Mouse (Mus musculus): ENCODE results near the gene Cstad. TPM values are rescaled to one million over a fixed set of nuclear protein-coding genes. Genes with fewer than 3 reads are reported as not detected.

Gene Cstad
- polyA plus RNA-seq, 1 experiment, result 0.47 TPM

- Histone ChIP-seq H3K4me3 (ENCODE audit: insufficient read depth, poor library complexity, severe bottlenecking) (no peak overlapping the region), H3K79me3 (ENCODE audit: low read depth) (no peaks in the 10 kb centered on the region), H3K79me2 (ENCODE audit: control insufficient read depth, insufficient read depth) (no peaks in the 10 kb centered on the region), H3K36me3 (ENCODE audit: control insufficient read depth, insufficient read depth) (no peaks in the 10 kb centered on the region), H3K27me3 (ENCODE audit: control insufficient read depth, insufficient read depth, insufficient read length) (no peaks in the 10 kb centered on the region), H3ac (ENCODE audit: control insufficient read depth, insufficient read length, low read depth) (peak overlapping the region; percentile 56)
- TF ChIP-seq MAX (IDR thresholded peaks at IDR 0.05) (peak; percentile 37), CTCF (IDR thresholded peaks at IDR 0.05; ENCODE audit: control insufficient read depth, insufficient read depth, insufficient read length) (no peak), USF1 (IDR thresholded peaks at IDR 0.05; ENCODE audit: low read depth) (peak; percentile 13), CEBPB (IDR thresholded peaks at IDR 0.05; ENCODE audit: low read depth) (no peak), MYOG (IDR thresholded peaks at IDR 0.05; ENCODE audit: control insufficient read depth, extremely low read depth, insufficient read length) (no peak), MYOD1 (IDR thresholded peaks at IDR 0.05; ENCODE audit: control insufficient read depth, insufficient read length, low read depth) (no peak)
These were observed 63.0 kb downstream of the Cstad start for GRCm38 (mm10) chr2:30657674-30658479.

- TF ChIP-seq MYOD1 (IDR thresholded peaks at IDR 0.05; ENCODE audit: control insufficient read depth, insufficient read length, low read depth), result no peak
- TF ChIP-seq MYOG (IDR thresholded peaks at IDR 0.05; ENCODE audit: control insufficient read depth, extremely low read depth, insufficient read length), result no peak
- TF ChIP-seq CEBPB (IDR thresholded peaks at IDR 0.05; ENCODE audit: low read depth), result no peak
- no peak for TF ChIP-seq MAX (IDR thresholded peaks at IDR 0.05)
- TF ChIP-seq FOSL1 (IDR thresholded peaks at IDR 0.05; ENCODE audit: insufficient read depth, low read length, poor library complexity, severe bottlenecking), result no peak
- no peak for TF ChIP-seq USF1 (IDR thresholded peaks at IDR 0.05; ENCODE audit: low read depth)
- no peak for TF ChIP-seq CTCF (IDR thresholded peaks at IDR 0.05; ENCODE audit: control insufficient read depth, insufficient read depth, insufficient read length)
- H3K4me3 ChIP-seq (ENCODE audit: insufficient read depth, poor library complexity, severe bottlenecking), result no peak overlapping the region
- H3K36me3 ChIP-seq (ENCODE audit: control insufficient read depth, insufficient read depth), result no peaks in the 10 kb centered on the region
These were observed 63.6 kb downstream of the Cstad start for GRCm38 (mm10) chr2:30658480-30658843.

More at GRCm38 (mm10) chr2:30658480-30658843, 63.6 kb downstream of the Cstad start:
- no peaks in the 10 kb centered on the region for H3K79me2 ChIP-seq (ENCODE audit: control insufficient read depth, insufficient read depth)
- H3K79me3 ChIP-seq (ENCODE audit: low read depth), result no peaks in the 10 kb centered on the region
- H3ac ChIP-seq (ENCODE audit: control insufficient read depth, insufficient read length, low read depth), result peak overlapping the region; percentile 85
- H3K27me3 ChIP-seq (ENCODE audit: control insufficient read depth, insufficient read depth, insufficient read length), result no peaks in the 10 kb centered on the region

Other genes starting within 250 kb of the Cstad start
- 60.0 TPM for gene Sh3glb2, start 235.7 kb upstream of the Cstad start, polyA plus RNA-seq (2012; fragmentation: generic; extraction: Trizol)
- gene Miga2, start 230.8 kb upstream of the Cstad start, polyA plus RNA-seq (2012; fragmentation: generic; extraction: Trizol), result 29.4 TPM
- 19.4 TPM for gene Dolpp1, start 202.8 kb upstream of the Cstad start, polyA plus RNA-seq (2012; fragmentation: generic; extraction: Trizol)
- 22.5 TPM for gene Crat, start 179.2 kb upstream of the Cstad start, polyA plus RNA-seq (2012; fragmentation: generic; extraction: Trizol)
- 213 TPM for gene Ptpa, start 179.0 kb upstream of the Cstad start, polyA plus RNA-seq (2012; fragmentation: generic; extraction: Trizol)
- gene Ier5l, start 120.8 kb upstream of the Cstad start, polyA plus RNA-seq (2012; fragmentation: generic; extraction: Trizol), result 61.4 TPM
- gene 1700001O22Rik, start 208.6 kb downstream of the Cstad start, polyA plus RNA-seq (2012; fragmentation: generic; extraction: Trizol), result 0.18 TPM
- gene Ntmt1, start 212.8 kb downstream of the Cstad start, polyA plus RNA-seq (2012; fragmentation: generic; extraction: Trizol), result 64.7 TPM
- gene Asb6, start 235.3 kb downstream of the Cstad start, polyA plus RNA-seq (2012; fragmentation: generic; extraction: Trizol), result 69.2 TPM
- 191 TPM for gene Prrx2, start 239.9 kb downstream of the Cstad start, polyA plus RNA-seq (2012; fragmentation: generic; extraction: Trizol)

Measured in C2C12 (cell line).